Mouse (Mus musculus): ENCODE results near the gene Gm21970.
A peak's percentile ranks its signal among the peaks of the same experiment; 100 is the strongest.

Gene Gm21970

GRCm38 (mm10) chr16:91391421-91391820 lies at the start of gene Gm21970:
Gene Gm21970, plus strand, starts transcription at chr16:91391721.
- DNase-seq (ENCODE audit: low spot score in 2 of 2), result no peak

- DNase-seq (ENCODE audit: low spot score in 2 of 2), result no peak
These were observed 45.0 kb upstream of the Gm21970 start for GRCm38 (mm10) chr16:91346491-91346890.

- DNase-seq (ENCODE audit: low spot score in 2 of 2), result no peak
These were observed 43.8 kb upstream of the Gm21970 start for GRCm38 (mm10) chr16:91347491-91348263.

- no peak for DNase-seq (ENCODE audit: low spot score in 2 of 2)
These were observed 43.3 kb upstream of the Gm21970 start for GRCm38 (mm10) chr16:91348264-91348565.

- no peak for DNase-seq (ENCODE audit: low spot score in 2 of 2)
These were observed 42.8 kb upstream of the Gm21970 start for GRCm38 (mm10) chr16:91348588-91349330.

GRCm38 (mm10) chr16:91352084-91352562 lies 39.4 kb upstream of the Gm21970 start:
- peak; percentile 75 to 86 for DNase-seq (ENCODE audit: low spot score in 2 of 2)

- DNase-seq (ENCODE audit: low spot score in 2 of 2), result no peak
These were observed 38.8 kb upstream of the Gm21970 start for GRCm38 (mm10) chr16:91352749-91353148.

- DNase-seq (ENCODE audit: low spot score in 2 of 2), result no peak
These were observed 38.3 kb upstream of the Gm21970 start for GRCm38 (mm10) chr16:91353177-91353576.

- no peak for DNase-seq (ENCODE audit: low spot score in 2 of 2)
These were observed 37.9 kb upstream of the Gm21970 start for GRCm38 (mm10) chr16:91353638-91354037.

GRCm38 (mm10) chr16:91354599-91354998 lies 36.9 kb upstream of the Gm21970 start:
- no peak for DNase-seq (ENCODE audit: low spot score in 2 of 2)

- DNase-seq (ENCODE audit: low spot score in 2 of 2), result no peak
These were observed 36.4 kb upstream of the Gm21970 start for GRCm38 (mm10) chr16:91355160-91355559.

- no peak for DNase-seq (ENCODE audit: low spot score in 2 of 2)
These were observed 34.6 kb upstream of the Gm21970 start for GRCm38 (mm10) chr16:91356760-91357525.

- no peak for DNase-seq (ENCODE audit: low spot score in 2 of 2)
These were observed 34.0 kb upstream of the Gm21970 start for GRCm38 (mm10) chr16:91357526-91357900.

GRCm38 (mm10) chr16:91358555-91358954 lies 33.0 kb upstream of the Gm21970 start:
- peak in 1 of 2 experiments; percentile 57 for DNase-seq (ENCODE audit: low spot score in 2 of 2)

GRCm38 (mm10) chr16:91359531-91359930 lies 32.0 kb upstream of the Gm21970 start:
- no peak for DNase-seq (ENCODE audit: low spot score in 2 of 2)

- no peak for DNase-seq (ENCODE audit: low spot score in 2 of 2)
These were observed 31.4 kb upstream of the Gm21970 start for GRCm38 (mm10) chr16:91360162-91360561.

GRCm38 (mm10) chr16:91362006-91362405 lies 29.5 kb upstream of the Gm21970 start:
- no peak for DNase-seq (ENCODE audit: low spot score in 2 of 2)

GRCm38 (mm10) chr16:91362616-91363272 lies 28.8 kb upstream of the Gm21970 start:
- no peak for DNase-seq (ENCODE audit: low spot score in 2 of 2)

- no peak for DNase-seq (ENCODE audit: low spot score in 2 of 2)
These were observed 28.0 kb upstream of the Gm21970 start for GRCm38 (mm10) chr16:91363483-91363882.

GRCm38 (mm10) chr16:91366567-91366966 lies 25.0 kb upstream of the Gm21970 start:
- no peak for DNase-seq (ENCODE audit: low spot score in 2 of 2)

- DNase-seq (ENCODE audit: low spot score in 2 of 2), result no peak
These were observed 24.5 kb upstream of the Gm21970 start for GRCm38 (mm10) chr16:91367066-91367465.
